Mouse (Mus musculus): ENCODE results near the gene Gnb4.

The Gnb4 gene

DNA sequence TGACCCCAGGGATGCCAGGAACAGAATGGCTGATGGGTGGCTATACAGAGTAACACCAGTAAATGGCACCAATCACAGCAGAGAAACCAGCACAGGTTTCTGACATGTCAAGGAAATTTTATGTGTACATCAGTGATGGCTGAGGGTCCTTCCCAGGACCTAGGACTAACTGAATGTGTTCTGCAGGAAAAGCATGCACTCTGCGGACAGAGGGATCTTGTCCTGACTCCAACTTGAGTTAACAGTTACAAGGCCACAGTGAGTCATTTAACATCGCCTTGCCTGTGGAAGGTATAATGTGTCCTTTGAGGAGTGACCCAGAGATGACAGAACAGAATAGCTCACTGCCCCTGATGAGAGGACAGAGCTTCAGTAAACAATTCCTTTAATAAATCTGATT, 1.6 kb downstream of the Gnb4 start:
- no peak for DNase-seq (ENCODE audit: low spot score in 2 of 2)

DNA sequence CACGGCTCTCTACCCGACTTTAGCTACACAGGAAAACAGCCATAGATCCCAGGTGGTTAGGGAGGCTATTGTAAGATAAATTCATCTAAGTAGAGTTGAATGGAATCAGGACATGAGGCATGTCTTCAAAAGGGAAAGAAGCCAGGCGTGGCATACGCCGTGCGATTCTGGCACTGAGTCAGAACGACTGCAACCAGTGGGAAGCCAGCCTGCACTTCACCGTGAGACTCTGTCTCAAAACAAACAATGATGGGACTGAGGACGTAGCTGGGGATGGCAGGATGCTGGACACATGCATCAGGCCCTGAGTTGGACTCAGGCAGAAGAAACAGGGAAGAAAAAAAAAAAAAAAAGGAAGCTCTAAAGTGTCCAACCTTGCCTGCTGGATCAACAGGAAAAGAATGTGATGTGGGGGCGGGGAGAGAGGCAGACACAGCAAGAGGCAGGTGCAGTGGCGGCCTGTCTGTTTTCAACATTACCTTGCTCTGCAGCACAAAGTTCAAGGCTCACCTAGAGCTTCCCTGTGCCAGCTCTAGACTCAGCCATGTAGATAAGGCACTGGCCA, 4.7 kb downstream of the Gnb4 start:
- no peak for DNase-seq (ENCODE audit: low spot score in 2 of 2)

DNA sequence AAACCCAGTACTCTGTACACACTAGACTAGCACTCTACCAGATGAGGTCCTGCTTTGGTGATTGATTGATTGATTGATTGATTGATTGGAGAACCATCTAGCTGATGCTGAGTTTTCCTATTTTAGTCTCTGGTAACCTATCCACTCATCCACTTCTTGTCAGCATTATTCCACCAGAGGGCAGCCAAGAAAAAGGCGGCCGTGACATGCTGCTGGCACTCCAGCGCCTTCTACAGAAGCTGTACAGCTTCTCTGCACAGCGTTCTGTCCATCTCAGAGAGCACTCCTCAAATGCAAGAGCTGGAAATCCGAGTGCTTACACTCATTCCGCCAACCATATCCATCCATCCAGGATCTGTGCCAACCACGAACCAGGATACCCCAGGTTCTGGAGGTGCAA, 5.8 kb downstream of the Gnb4 start:
- DNase-seq (ENCODE audit: low spot score in 2 of 2), result peak; percentile 36 to 59

DNA sequence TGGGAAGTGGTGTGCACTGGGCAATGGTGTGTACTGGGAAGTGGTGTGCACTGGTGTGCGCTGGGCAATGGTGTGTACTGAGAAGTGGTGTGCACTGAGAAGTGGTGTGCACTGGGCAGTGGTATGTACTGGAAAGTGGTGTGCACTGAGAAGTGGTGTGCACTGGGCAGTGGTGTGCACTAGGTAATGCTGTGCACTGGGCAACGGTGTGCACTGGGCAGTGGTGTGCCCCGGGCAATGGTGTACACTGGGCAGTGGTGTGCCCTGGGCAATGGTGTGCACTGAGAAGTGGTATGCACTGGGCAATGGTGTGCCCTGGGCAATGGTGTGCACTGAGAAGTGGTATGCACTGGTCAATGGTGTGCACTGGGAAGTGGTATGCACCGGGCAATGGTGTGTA, 7.2 kb downstream of the Gnb4 start:
- no peak for DNase-seq (ENCODE audit: low spot score in 2 of 2)

DNA sequence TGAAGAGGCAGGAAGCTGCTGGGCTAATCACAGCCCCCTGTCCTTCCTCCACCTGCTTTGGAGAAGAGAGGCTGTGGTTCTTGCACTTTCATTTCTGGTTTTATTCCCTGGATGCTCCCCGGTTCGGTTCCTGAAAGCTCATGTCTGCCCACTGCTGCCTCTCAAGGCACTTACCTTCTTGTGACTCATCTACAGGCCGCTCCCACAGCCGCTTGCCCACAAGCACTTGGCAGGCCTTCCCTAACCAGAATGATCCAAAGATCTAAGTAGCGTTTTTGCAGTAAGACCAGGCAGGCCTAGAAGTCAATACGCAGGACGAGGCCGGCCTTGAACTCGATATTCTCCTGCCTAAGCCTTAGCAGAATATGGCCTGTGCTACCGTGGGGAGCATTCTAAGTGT, 15.3 kb downstream of the Gnb4 start:
- no peak for DNase-seq (ENCODE audit: low spot score in 2 of 2)

DNA sequence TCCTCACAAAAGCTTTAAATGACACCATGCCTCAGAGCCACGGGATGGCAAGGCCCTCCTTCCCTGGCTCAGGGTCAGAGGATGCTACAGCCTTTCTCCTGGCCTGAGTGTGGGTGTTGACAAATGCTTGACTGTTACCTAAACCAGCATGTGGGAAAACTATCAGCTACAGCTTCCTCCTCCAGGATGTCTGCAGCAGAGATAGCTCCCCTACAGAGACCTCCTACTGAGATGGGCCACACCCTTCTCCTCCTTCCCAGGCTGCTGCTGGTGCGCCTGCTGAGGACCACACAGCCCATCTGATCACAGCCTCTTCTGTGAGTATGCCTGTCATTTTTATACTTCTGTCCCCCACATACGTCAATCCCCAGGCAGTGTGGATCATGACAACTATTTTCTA, 17.1 kb downstream of the Gnb4 start:
- DNase-seq (ENCODE audit: low spot score in 2 of 2), result no peak

DNA sequence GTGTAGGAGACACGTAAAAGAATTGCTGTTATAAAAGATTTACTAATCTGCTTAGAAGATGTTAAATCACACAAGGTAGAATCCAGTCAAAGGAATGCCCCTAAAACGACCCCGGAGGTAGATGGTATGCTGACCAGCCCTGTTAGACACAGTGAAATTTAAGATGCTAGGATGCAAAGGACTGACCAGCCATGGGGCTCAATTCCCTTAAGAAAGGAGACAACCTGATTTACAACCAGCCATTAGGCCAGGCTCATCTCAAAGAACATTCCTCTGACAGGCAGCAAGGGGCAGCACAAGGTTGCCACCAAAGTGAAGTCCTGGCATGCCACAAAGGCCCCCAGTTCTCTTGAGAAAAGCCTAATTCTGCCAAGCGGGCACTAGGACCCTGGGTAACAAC, 21.3 kb downstream of the Gnb4 start:
- no peak for DNase-seq (ENCODE audit: low spot score in 2 of 2)

DNA sequence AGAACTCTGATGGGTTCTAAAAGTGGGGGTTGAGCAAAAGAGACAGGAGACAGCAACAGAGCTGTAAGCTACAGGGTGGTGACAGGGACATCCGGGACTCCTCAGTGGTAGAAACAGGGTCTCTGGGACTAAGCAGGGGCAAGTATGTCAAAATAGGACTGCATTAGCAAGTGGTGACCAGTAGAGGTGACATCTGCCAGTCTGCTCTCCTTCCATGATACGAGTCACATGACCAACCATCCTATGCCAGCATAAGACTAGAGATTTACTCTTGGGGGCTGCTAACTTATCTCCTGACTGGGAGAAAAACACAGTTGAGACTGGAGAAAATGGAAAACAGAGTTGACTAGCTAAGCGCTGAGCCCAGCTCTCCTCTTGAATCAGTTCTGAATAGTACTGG, 30.1 kb downstream of the Gnb4 start:
- no peak for DNase-seq (ENCODE audit: low spot score in 2 of 2)

DNA sequence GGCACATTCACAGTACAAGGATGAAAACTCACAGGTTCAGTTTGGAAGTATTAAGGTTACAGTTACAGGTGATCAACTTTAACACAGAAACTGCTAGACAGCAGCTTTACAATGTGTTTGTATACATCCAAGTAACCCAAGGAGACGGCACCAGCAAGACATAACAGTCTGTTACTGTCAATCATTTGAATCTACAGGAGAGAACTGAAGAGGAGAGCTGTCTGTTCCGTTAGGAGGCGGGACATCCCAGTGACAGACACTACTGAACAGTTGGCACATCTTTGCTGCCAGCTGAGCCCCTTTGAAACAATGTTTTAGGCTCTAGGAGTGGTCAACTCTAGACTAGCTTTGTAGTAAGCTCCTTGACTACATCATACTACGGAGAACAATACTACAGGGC, 32.9 kb downstream of the Gnb4 start:
- no peak for DNase-seq (ENCODE audit: low spot score in 2 of 2)

DNA sequence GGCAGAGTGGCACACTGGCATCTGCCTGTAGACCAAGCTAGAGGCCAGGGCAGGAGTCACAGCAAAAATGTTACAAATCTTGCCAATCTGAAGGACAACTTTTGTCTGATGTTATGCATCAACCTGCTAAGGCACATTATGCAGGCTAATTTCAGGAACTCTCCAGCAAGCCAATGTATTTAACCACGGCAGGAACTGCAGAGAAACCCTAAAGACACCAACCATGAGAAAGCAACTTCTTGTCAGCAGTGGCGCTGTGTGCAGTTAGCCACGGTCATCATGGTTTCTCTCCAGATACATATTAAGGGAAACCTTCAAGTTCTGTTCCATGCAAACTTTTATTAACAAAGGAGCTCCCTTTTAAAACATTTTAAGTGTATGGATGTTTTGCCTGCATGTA, 34.5 kb downstream of the Gnb4 start:
- DNase-seq (ENCODE audit: low spot score in 2 of 2), result no peak

DNA sequence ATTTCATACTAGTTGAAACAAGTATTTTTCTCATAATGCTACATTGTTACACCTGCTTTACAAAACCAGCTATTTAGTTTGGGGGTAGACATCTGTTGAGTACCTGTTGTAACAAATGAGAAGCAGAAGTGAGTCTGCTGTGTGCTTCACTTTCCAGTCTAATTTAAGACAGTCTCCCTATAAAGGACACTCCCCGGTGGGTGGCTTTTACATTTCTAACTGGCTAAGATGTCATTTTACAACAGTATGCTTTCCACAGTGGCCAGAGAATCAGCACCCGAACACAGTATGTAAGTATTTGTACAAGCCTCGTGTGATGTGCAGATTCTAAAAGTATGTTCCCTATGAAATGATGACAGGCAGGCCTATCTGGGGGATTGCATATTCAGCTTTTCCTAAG, 35.6 kb downstream of the Gnb4 start:
- no peak for DNase-seq (ENCODE audit: low spot score in 2 of 2)

DNA sequence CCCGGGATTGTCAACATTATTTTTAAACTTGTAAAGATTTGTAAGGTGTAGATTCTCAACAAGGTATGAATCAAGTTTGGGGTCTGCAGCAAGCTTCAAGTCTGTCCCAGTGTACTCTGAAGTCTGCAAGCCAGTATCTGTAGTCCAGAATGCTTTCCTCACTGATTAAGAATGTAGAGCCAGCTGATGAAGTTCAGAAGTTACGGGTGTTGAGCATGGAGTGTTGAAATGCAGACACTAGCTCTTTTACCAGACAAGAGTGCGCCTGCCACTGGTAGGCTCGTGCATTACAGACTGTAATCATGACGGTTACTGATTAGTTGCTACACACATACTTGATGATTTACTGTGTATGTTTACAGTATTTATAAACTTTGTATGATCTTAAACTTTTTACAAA, 37.6 kb downstream of the Gnb4 start:
- no peak for DNase-seq (ENCODE audit: low spot score in 2 of 2)

DNA sequence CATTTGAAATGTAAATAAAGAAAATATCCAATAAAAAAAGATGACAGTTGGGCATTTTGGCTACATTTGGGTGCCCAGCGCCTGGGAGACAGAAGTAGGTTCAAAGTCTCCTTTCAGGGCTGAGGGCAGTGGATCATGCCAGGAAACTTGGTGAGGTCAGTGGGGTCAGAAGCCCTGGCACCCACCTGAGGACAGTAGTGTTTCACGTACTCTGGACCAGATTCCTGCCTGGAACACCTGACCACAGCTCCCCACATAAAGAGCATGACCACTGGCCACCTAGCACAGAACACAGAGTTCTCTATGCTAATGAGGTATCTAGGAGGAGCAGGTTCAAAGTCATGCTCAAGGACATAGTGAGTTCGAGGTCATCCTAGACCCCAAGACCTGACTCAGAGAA, 41.2 kb downstream of the Gnb4 start:
- no peak for DNase-seq (ENCODE audit: low spot score in 2 of 2)

DNA sequence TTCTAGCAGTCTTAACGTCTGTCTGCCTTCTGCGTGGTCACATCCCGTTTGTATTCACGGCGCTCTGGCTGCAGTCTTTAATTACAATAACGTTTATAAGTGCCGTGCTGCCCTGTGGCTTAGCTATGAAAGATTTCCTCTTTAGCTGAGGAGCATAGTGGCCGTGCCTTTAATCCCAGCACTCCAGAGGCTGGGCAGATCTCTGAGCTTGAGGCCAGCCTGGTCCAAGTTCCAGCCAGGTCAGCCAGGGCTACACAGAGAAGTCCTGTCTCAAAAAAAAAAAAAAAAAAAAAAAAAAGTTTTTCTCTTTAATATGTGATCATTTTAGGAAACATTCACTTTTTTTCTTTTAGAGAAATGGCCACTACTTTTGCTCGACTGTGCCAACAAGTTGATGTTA, 42.5 kb downstream of the Gnb4 start:
- DNase-seq (ENCODE audit: low spot score in 2 of 2), result no peak

DNA sequence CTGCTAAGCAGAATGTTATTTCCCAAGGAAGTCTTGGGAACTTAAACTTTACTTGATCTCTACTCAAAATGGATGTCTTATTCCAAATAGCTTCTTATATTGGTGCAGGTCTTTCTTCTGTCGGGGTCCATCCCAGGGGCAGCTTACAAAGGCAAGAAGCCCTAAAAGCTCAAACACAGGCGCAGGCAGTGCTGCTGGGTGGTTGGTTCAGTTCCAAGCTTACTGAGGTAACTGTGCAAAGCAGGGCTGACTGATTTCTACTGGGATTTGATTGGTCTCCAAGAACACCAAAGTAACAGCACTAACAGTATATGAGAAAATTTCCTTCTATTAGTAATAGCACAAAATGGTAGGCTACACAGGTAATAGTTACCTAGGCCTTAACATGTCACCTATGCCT, 43.3 kb downstream of the Gnb4 start:
- DNase-seq (ENCODE audit: low spot score in 2 of 2), result no peak

DNA sequence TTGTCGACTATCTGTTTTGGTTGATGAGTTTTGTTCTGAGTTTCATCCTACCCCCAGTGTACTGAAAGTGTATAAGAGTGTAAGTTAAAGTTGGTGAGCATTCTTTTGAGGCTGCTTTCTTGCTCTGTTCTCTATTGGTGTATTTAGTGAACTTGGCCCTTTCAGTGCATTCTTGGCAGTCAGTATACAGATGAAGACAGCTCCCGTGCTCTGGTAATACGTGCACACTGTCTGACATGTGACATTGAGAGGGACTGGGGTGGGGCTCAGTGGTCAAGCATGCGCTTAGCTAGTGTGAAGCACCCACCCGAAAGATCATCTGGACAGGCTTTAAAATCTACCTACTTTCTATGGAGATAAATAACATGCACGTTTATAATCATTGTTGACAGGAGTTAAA, 53.0 kb downstream of the Gnb4 start:
- no peak for DNase-seq (ENCODE audit: low spot score in 2 of 2)

DNA sequence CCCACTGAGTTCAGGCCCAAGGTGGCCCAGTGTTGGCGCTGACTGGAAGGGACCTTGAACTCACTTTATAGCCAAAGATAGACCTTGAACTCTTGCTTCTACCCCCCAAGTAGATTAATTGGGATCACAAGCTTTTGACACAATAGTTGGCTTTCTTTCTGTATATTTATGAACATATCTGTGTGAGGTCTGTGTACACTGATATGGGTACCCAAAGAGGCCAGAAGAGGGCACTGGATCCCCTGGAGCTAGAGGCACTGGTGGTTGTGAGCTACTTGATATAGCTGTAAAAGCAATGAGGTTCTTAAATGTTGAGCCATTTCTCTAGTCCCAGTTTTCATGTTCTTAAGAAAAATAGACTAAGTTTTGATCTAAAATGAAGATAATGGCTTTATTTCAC, 63.3 kb downstream of the Gnb4 start:
- DNase-seq (ENCODE audit: low spot score in 2 of 2), result no peak

DNA sequence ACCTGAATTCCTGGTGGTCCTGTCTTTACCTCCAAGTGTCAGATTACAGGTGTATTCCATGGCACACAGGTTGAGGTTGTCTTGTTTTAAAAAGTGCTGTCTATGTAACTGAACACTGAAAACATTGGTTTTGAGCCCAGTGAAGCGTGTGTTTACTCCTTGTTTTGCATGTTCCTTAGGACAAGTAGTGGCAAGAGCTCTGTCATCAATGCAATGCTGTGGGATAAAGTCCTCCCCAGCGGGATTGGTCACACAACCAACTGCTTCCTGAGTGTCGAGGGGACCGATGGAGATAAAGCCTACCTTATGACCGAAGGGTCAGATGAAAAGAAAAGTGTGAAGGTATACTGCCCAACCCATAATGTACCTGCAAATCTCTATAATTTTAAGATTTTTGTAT, 78.3 kb downstream of the Gnb4 start:
- DNase-seq (ENCODE audit: low spot score in 2 of 2), result no peak

DNA sequence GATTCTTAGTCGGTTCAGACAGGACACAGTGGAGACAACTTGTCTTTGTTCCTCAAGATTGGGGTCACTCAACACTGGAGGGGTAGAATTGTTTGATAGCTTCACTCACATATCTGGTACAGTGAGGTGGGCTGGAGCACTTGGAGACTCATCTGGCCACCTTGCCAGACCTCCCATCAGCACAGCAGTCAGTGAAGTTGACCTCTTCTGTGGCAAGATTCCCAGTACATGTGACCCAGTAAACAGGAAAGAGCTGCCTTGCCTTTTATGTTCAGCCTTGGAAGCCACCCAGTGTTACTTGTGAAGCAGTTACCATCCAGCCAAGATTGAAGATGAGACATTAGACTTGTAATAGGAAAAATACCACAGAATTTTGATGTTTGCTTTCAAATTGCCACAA, 78.8 kb downstream of the Gnb4 start:
- DNase-seq (ENCODE audit: low spot score in 2 of 2), result peak in 1 of 2 experiments; percentile 11

DNA sequence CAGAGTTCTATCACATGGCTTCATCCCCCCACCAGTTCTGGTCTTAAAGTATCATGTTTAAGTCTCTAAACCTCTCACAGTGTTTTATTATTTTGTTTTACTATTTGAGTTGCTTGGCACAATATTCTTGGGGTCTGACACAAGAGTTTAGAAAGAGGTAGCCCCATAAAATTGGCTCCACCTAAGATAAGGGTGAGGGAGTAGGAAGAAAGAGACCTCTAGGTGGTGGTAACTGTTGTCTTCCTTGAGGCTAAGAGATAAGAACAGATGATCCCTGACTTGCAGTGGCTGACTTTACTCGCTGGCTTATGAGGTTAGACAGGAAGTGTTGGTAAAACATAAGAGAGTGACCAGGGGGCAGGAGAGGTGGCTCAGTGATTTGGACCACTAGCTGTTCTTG, 80.7 kb downstream of the Gnb4 start:
- no peak for DNase-seq (ENCODE audit: low spot score in 2 of 2)
